Mouse (Mus musculus): ENCODE measurements around the gene Mia3. TPM values are rescaled to one million over a fixed set of nuclear protein-coding genes. Genes with fewer than 3 reads are reported as not detected.
"Not testable (repeated sequence)": the region's sequence is repeated elsewhere in the genome, so short reads cannot be mapped to it uniquely, and the experiment has no call there.

The Mia3 gene
- polyA plus RNA-seq, 1 experiment, result 49.8 TPM

GRCm38 (mm10) chr1:183315783-183316182, 53.6 kb downstream of the Mia3 start:
- Histone ChIP-seq H3K4me1 (ENCODE audit: control insufficient read depth, insufficient read depth, insufficient read length, low read length) (no peaks in the 10 kb centered on the region), H3K27ac (ENCODE audit: insufficient read depth, low read depth, low read length) (no peak overlapping the region), H3K4me3 (ENCODE audit: low read depth, low read length) (no peak overlapping the region), H3K27me3 (ENCODE audit: control insufficient read depth, insufficient read depth, low read length) (no peaks in the 10 kb centered on the region), H3K36me3 (ENCODE audit: control insufficient read depth, insufficient read depth, low read length) (peaks cover 35% of the 10 kb centered on the region)
- no peak for TF ChIP-seq CTCF (IDR thresholded peaks at IDR 0.05; ENCODE audit: extremely low read depth, insufficient read length, insufficient replicate concordance, low read depth, low read length)
- WGBS, result 89% methylated on average over 2 of the region's 2 CpGs

- Histone ChIP-seq H3K4me1 (ENCODE audit: control insufficient read depth, insufficient read depth, insufficient read length, low read length) (no peaks in the 10 kb centered on the region), H3K27me3 (ENCODE audit: control insufficient read depth, insufficient read depth, low read length) (no peaks in the 10 kb centered on the region), H3K4me3 (ENCODE audit: low read depth, low read length) (no peak overlapping the region), H3K27ac (ENCODE audit: insufficient read depth, low read depth, low read length) (no peak overlapping the region), H3K36me3 (ENCODE audit: control insufficient read depth, insufficient read depth, low read length) (peaks cover 26% of the 10 kb centered on the region)
- TF ChIP-seq CTCF (IDR thresholded peaks at IDR 0.05; ENCODE audit: extremely low read depth, insufficient read length, insufficient replicate concordance, low read depth, low read length) (no peak), POLR2A (IDR thresholded peaks at IDR 0.05; ENCODE audit: low read depth, low read length) (no peak)
- WGBS, result 92% methylated on average over 2 of the region's 2 CpGs
These were observed 57.3 kb downstream of the Mia3 start for GRCm38 (mm10) chr1:183312076-183312475.

- H3K4me1 ChIP-seq (ENCODE audit: control insufficient read depth, insufficient read depth, insufficient read length, low read length); H3K27ac ChIP-seq (ENCODE audit: insufficient read depth, low read depth, low read length); H3K4me3 ChIP-seq (ENCODE audit: low read depth, low read length); H3K27me3 ChIP-seq (ENCODE audit: control insufficient read depth, insufficient read depth, low read length): not testable (repeated sequence)
- 71% methylated on average over 2 of the region's 2 CpGs for WGBS
- H3K36me3 ChIP-seq (ENCODE audit: control insufficient read depth, insufficient read depth, low read length), result peaks cover 20% of the 10 kb centered on the region
These were observed 59.8 kb downstream of the Mia3 start for GRCm38 (mm10) chr1:183309601-183310000.

GRCm38 (mm10) chr1:183308476-183308875, 60.9 kb downstream of the Mia3 start:
- H3K4me3 ChIP-seq (ENCODE audit: low read depth, low read length), result no peak overlapping the region
- H3K27me3 ChIP-seq (ENCODE audit: control insufficient read depth, insufficient read depth, low read length), result no peaks in the 10 kb centered on the region
- peaks cover 13% of the 10 kb centered on the region for H3K36me3 ChIP-seq (ENCODE audit: control insufficient read depth, insufficient read depth, low read length)
- no peak for TF ChIP-seq CTCF (IDR thresholded peaks at IDR 0.05; ENCODE audit: extremely low read depth, insufficient read length, insufficient replicate concordance, low read depth, low read length)
- TF ChIP-seq POLR2A (IDR thresholded peaks at IDR 0.05; ENCODE audit: low read depth, low read length), result no peak
- no peak overlapping the region for H3K27ac ChIP-seq (ENCODE audit: insufficient read depth, low read depth, low read length)
- WGBS, result 87% methylated on average over 1 of the region's 1 CpGs
- no peaks in the 10 kb centered on the region for H3K4me1 ChIP-seq (ENCODE audit: control insufficient read depth, insufficient read depth, insufficient read length, low read length)

GRCm38 (mm10) chr1:183307555-183307954, 61.8 kb downstream of the Mia3 start:
- Histone ChIP-seq H3K36me3 (ENCODE audit: control insufficient read depth, insufficient read depth, low read length) (peaks cover 8% of the 10 kb centered on the region), H3K4me1 (ENCODE audit: control insufficient read depth, insufficient read depth, insufficient read length, low read length) (no peaks in the 10 kb centered on the region), H3K27ac (ENCODE audit: insufficient read depth, low read depth, low read length) (no peak overlapping the region), H3K27me3 (ENCODE audit: control insufficient read depth, insufficient read depth, low read length) (no peaks in the 10 kb centered on the region), H3K4me3 (ENCODE audit: low read depth, low read length) (no peak overlapping the region)
- WGBS, result 70% methylated on average over 3 of the region's 3 CpGs
- TF ChIP-seq CTCF (IDR thresholded peaks at IDR 0.05; ENCODE audit: extremely low read depth, insufficient read length, insufficient replicate concordance, low read depth, low read length) (no peak), POLR2A (IDR thresholded peaks at IDR 0.05; ENCODE audit: low read depth, low read length) (no peak)

- TF ChIP-seq POLR2A (IDR thresholded peaks at IDR 0.05; ENCODE audit: low read depth, low read length) (no peak), CTCF (IDR thresholded peaks at IDR 0.05; ENCODE audit: extremely low read depth, insufficient read length, insufficient replicate concordance, low read depth, low read length) (no peak)
- no peaks in the 10 kb centered on the region for H3K4me1 ChIP-seq (ENCODE audit: control insufficient read depth, insufficient read depth, insufficient read length, low read length)
- no peaks in the 10 kb centered on the region for H3K36me3 ChIP-seq (ENCODE audit: control insufficient read depth, insufficient read depth, low read length)
- WGBS, result 90% methylated on average over 6 of the region's 6 CpGs
- H3K4me3 ChIP-seq (ENCODE audit: low read depth, low read length), result no peak overlapping the region
- no peak overlapping the region for H3K27ac ChIP-seq (ENCODE audit: insufficient read depth, low read depth, low read length)
- H3K27me3 ChIP-seq (ENCODE audit: control insufficient read depth, insufficient read depth, low read length), result no peaks in the 10 kb centered on the region
These were observed 70.2 kb downstream of the Mia3 start for GRCm38 (mm10) chr1:183299161-183299560.

DNA sequence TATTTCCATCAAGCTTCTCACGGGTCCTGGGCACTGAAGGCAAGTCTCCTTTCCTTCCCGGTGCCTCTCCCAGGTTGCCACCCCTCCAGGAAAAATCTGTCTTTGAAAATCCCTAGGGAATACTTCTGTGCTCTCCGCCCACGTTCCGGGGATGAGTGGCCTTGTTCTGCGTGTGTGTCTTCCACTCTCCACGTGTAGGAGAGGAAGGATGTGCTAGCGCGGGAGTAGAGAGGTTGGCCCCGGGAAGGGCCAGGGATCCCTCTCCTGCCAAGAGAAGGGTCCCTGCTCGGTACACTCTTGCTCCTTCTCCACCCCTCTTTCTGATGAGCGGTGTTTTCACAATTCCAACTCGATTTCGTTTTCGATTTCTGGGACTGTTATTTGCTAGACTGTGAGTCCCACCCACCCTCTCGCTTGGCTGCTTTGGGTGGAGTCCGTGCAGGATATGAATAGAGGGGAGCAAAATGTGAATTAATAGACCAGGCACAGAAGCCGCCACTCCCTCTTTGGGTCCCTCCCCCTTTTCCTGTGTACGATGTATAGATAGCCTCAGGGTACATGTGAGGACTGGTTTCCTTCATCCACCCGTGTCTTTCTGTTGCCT, 71.4 kb downstream of the Mia3 start:
- Histone ChIP-seq H3K27ac (ENCODE audit: insufficient read depth, low read depth, low read length) (peak overlapping the region; percentile 23), H3K27me3 (ENCODE audit: control insufficient read depth, insufficient read depth, low read length) (no peaks in the 10 kb centered on the region), H3K4me3 (ENCODE audit: low read depth, low read length) (peak overlapping the region; percentile 86), H3K4me1 (ENCODE audit: control insufficient read depth, insufficient read depth, insufficient read length, low read length) (no peaks in the 10 kb centered on the region), H3K36me3 (ENCODE audit: control insufficient read depth, insufficient read depth, low read length) (peaks cover 6% of the 10 kb centered on the region; the same call in 1 of the 2 replicates)
- TF ChIP-seq CTCF (IDR thresholded peaks at IDR 0.05; ENCODE audit: extremely low read depth, insufficient read length, insufficient replicate concordance, low read depth, low read length) (no peak), POLR2A (IDR thresholded peaks at IDR 0.05; ENCODE audit: low read depth, low read length) (no peak)
- under 1% methylated on average over 20 of the region's 20 CpGs for WGBS
